Mouse (Mus musculus) layer of hippocampus, adult 8-10 months (tissue): ENCODE measurements around the gene Duox1. TPM values are rescaled to one million over a fixed set of nuclear protein-coding genes. Genes with fewer than 3 reads are reported as not detected.

ENCODE experiments used
- DNase-seq, 2 experiments: peaks; one replicate each; pipeline ENCODE4 v3.0.0; 2022; ENCODE audit warnings: low spot score in 2 of 2
- total RNA-seq, 4 experiments: library from RNA; stranded (reverse); gene quantifications; 2 replicates each; pipeline ENCODE4 v1.2.4; 2022

Gene Duox1
- total RNA-seq = not detected

GRCm38 (mm10) chr2:122315372-122315771 is at the start of gene Duox1:
Gene Duox1, plus strand, starts transcription at chr2:122315672.
- DNase-seq = no peak

GRCm38 (mm10) chr2:122266407-122267193 is 48.9 kb upstream of the Duox1 start:
- no peak for DNase-seq

- no peak for DNase-seq
These were observed 36.7 kb upstream of the Duox1 start for GRCm38 (mm10) chr2:122278769-122279168.

- no peak for DNase-seq
These were observed 31.4 kb upstream of the Duox1 start for GRCm38 (mm10) chr2:122284091-122284490.

- no peak for DNase-seq
These were observed 29.3 kb upstream of the Duox1 start for GRCm38 (mm10) chr2:122286137-122286536.

- DNase-seq = no peak
These were observed 20.6 kb upstream of the Duox1 start for GRCm38 (mm10) chr2:122294916-122295315.

- DNase-seq = no peak
These were observed 18.0 kb upstream of the Duox1 start for GRCm38 (mm10) chr2:122297271-122298095.

- no peak for DNase-seq
These were observed 17.4 kb upstream of the Duox1 start, which contains the start of gene Duox2 for GRCm38 (mm10) chr2:122298096-122298499. Gene Duox2, minus strand, starts transcription at chr2:122298449.

GRCm38 (mm10) chr2:122298596-122299490 is 16.6 kb upstream of the Duox1 start, which contains the start of gene Duoxa2:
Gene Duoxa2, plus strand, starts transcription at chr2:122298900.
- DNase-seq = no peak

- DNase-seq = no peak
These were observed 15.4 kb upstream of the Duox1 start for GRCm38 (mm10) chr2:122299911-122300655.

- no peak for DNase-seq
These were observed 14.8 kb upstream of the Duox1 start for GRCm38 (mm10) chr2:122300656-122301020.

- DNase-seq = no peak
These were observed 14.2 kb upstream of the Duox1 start for GRCm38 (mm10) chr2:122301081-122301920.

GRCm38 (mm10) chr2:122301921-122302573 is 13.4 kb upstream of the Duox1 start:
- no peak for DNase-seq

- DNase-seq = peak; percentile 18 to 26
These were observed 12.8 kb upstream of the Duox1 start for GRCm38 (mm10) chr2:122302574-122303241.

GRCm38 (mm10) chr2:122304544-122304943 is 10.9 kb upstream of the Duox1 start:
- DNase-seq = no peak

GRCm38 (mm10) chr2:122305097-122305892 is 10.2 kb upstream of the Duox1 start:
- DNase-seq = no peak

GRCm38 (mm10) chr2:122306184-122306583 is 9.3 kb upstream of the Duox1 start:
- DNase-seq = no peak

GRCm38 (mm10) chr2:122309647-122310046 is 5.8 kb upstream of the Duox1 start:
- no peak for DNase-seq
